Mouse (Mus musculus) cerebellum, postnatal 14 days (tissue): ENCODE measurements at regions not wholly inside any gene's neighbourhood (a gene's known extent, or its start where the extent isn't known, plus 50 kb on each side); places are given as distances from the start of the nearest gene placed in this dataset.

Experiments used
- DNase-seq, 2 experiments: peaks; one replicate each; pipeline ENCODE4 v3.0.0; 2021; ENCODE audit warnings: mixed read lengths in 2 of 2

DNA sequence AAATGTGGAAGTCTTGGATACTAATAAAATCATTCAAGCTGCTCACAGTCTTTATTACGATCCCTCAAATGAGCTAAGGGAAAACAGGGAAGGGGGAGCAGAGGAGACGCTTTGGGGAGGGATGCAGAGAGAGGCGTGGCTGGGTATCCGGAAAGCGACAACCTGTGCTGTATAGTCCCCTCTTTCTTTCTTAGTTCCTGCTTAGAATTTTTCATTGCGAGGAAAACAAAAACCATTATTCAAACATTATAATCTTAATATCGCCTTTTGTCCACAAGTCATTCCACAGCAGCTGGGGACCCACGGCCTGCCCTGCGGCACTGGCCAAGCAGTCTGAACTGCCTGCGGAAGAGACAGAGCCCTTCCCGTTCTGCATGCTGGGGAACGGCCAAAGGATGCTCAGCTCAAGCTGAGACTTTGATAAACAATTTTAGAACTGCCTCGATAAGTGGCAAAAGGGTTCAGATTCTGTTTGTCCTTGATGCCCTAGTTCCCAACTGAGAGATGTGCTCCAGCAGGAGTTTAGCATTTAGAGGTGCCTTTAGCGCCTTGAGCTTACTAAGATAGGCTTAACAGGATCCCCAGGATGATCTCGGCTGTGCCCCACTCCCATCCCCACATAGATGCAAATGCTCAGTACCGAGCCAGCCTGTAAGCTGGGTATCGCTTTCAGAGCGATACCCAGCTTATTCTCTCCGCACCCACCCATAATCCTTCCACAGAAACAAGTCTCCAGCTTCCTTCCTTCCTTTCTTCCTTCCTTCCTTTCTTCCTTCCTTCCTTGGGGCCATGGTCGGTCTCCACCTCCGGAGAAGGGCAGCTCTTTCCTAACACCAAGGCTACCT, 248.7 kb upstream of the Nfe2l3 start:
- peak in 1 of 2 experiments; percentile 21 for DNase-seq

- no peak for DNase-seq
Measured at GRCm38 (mm10) chr6:51184500-51184899, 248.0 kb upstream of the Nfe2l3 start.

DNA sequence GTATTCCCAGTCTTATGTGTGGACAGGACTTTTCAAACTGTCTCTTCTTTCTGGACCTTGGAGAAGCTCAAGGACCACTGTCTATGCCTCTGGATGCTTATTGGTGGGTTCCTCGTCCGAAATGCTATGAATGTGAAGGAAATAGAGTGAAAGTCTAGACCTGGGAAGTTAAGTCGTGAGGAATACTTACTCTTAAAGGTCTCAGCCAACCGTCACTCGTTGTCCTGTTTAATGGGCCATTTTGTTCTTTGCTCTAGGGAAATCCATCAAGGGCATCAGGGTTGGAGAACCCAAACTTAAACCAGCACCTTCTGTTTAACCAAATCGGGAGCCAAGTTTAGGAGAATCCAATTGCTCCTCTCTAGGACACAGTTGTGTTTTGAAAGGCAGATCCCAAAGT, 247.3 kb upstream of the Nfe2l3 start:
- DNase-seq, result no peak

- DNase-seq, result no peak
Measured at GRCm38 (mm10) chr6:51189173-51189572, 243.3 kb upstream of the Nfe2l3 start.

DNA sequence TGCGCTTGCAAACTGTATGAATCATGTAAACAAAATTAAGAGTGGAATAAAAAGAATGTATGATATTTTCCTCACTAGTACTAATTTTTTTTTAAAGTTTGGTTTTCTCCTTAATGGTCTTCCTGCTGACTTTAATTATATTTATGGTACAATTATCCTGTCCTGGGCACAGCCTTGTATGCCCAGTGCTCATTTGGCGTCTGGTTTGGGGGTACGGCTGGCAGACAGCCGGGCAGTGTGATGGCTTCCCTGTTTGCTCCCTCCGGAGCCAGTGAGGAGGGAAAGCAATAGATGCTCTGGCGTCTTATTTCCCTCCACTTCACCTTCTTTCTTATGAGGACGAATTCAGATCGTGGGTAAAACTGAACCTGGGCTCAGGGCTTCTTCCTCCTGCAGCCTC, 239.6 kb upstream of the Nfe2l3 start:
- DNase-seq, result no peak

- no peak for DNase-seq
Measured at GRCm38 (mm10) chr6:51193356-51193755, 239.1 kb upstream of the Nfe2l3 start.

- DNase-seq, result no peak
Measured at GRCm38 (mm10) chr6:51196391-51196790, 236.1 kb upstream of the Nfe2l3 start.

- DNase-seq, result no peak
Measured at GRCm38 (mm10) chr6:51197000-51197774, 235.3 kb upstream of the Nfe2l3 start.

GRCm38 (mm10) chr6:51200207-51200606, 232.3 kb upstream of the Nfe2l3 start:
- no peak for DNase-seq

- no peak for DNase-seq
Measured at GRCm38 (mm10) chr6:51200837-51201236, 231.6 kb upstream of the Nfe2l3 start.

GRCm38 (mm10) chr6:51204306-51204705, 228.2 kb upstream of the Nfe2l3 start:
- no peak for DNase-seq

- no peak for DNase-seq
Measured at GRCm38 (mm10) chr6:51205411-51205810, 227.1 kb upstream of the Nfe2l3 start.

- peak; percentile 81 to 87 for DNase-seq
Measured at GRCm38 (mm10) chr6:51206712-51207505, 225.6 kb upstream of the Nfe2l3 start.

- peak; percentile 27 to 38 for DNase-seq
Measured at GRCm38 (mm10) chr6:51207587-51208361, 224.7 kb upstream of the Nfe2l3 start.

DNA sequence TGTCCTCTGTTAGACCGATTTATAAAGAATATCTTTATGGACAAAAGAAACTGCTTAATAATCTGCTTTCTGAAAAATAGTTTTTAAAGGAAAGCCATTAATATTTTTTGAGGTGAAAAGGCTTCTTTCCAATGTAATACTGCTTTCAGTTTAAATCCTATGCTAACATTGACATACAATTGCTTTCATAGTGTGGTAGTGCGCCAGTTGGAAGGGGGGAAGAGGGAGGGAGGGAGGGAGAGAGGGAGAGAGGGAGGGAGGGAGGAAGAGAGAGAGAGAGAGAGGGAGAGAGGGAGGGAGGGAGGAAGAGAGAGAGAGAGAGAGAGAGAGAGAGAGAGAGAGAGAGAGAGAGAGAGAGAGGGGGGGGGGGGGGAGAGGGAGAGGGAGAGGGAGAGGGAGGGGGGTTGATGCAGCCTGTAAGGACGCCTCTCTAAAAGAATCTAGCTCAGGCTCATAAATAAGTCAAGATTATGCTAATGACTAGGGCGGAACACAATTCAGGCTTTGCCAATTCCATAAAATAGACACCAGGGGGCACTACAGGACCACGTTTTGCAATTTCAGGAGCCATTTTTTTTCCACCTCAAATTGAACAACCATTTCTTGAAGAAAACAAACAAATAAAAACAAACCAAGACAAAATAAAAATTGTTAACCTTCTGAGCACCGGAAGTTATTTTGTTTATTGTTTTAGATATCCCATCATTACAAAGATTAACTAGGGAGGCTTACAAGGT, 223.6 kb upstream of the Nfe2l3 start:
- peak; percentile 69 to 83 for DNase-seq

- DNase-seq, result no peak
Measured at GRCm38 (mm10) chr6:51211418-51211817, 221.1 kb upstream of the Nfe2l3 start.

- no peak for DNase-seq
Measured at GRCm38 (mm10) chr6:51212216-51212615, 220.3 kb upstream of the Nfe2l3 start.

DNA sequence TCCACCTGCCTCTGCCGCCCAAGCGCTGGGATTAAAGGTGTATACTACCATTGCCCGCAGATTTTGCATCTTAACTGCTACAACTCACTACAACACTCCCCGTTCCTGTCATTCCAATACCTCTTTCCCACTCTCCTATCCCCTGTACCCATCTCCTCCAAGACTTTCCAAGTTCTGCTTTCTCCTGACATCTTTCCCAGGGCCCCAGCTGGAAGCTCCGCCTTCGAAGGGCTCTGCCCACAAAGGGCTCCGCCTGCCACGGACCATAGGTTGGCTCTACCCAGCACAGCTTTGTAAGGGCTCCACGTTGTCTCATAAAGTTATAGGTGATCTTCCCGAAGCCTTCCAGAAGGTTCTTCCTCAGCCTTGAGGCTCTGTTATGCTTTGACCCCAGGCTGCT, 217.1 kb upstream of the Nfe2l3 start:
- no peak for DNase-seq

- DNase-seq, result peak; percentile 67 to 72
Measured at GRCm38 (mm10) chr6:51216472-51216871, 216.0 kb upstream of the Nfe2l3 start.

DNA sequence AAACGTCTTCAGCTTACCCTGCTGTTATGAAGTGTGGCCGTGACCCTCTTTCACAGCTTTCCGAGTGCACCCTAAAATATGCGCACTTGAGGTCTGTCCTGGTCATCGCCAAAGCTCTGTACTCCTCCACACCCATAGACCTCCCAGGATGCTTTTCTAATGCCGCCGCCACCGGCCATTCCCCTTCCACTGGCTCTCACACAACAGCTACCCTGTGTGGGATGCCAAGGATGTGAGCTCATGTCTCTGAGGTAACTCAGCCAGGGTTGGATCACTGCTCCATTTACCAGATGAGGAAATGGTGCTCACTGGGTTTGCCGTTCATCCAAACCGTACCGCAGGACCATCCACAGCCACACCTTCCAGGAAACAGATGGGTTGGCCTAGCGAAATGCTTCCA, 212.8 kb upstream of the Nfe2l3 start:
- DNase-seq, result no peak

GRCm38 (mm10) chr6:51220778-51221177, 211.7 kb upstream of the Nfe2l3 start:
- no peak for DNase-seq
